Comparison of ENCODE assay signal across 26 mouse cellular contexts in genomic region chr2:58518517-58518916, GRCm38 (mm10). TPM values are rescaled to one million over a fixed set of nuclear protein-coding genes. Genes with fewer than 3 reads are reported as not detected.
"Had no signal": no experiment of that assay in that cellular context is flagged by ENCODE, and none has a peak within 500 bp of the region (broad histone marks: within the 10 kb centered on the region; RNA-seq: fewer than 3 reads in every experiment).

No protein-coding gene starts in this region.

- DNase-seq: kidney, postnatal 14 days; kidney, postnatal 4 days; left cerebral cortex, postnatal 4 days; liver, embryonic 13.5 days; lung, adult 2 months; lung, postnatal 14 days; lung, postnatal 4 days; midbrain, embryonic 14.5 days; thymus, adult 18-20 months; thymus, postnatal 4 days had no signal

- H3K27ac ChIP-seq: limb, embryonic 13.5 days; liver, embryonic 13.5 days had no signal

- H3K9me3 ChIP-seq: limb, embryonic 13.5 days; liver, embryonic 13.5 days had no signal

- H3K4me2 ChIP-seq: limb, embryonic 13.5 days; liver, embryonic 13.5 days; midbrain, embryonic 11.5 days had no signal

- H3K4me3 ChIP-seq: limb, embryonic 13.5 days; liver, embryonic 13.5 days had no signal

- H3K9ac ChIP-seq: limb, embryonic 13.5 days; liver, embryonic 13.5 days had no signal

- H3K27me3 ChIP-seq: limb, embryonic 13.5 days; liver, embryonic 13.5 days had no signal

- H3K36me3 ChIP-seq: liver, embryonic 13.5 days had no signal

RNA-seq across cellular contexts. Expression of gene Upp2, which starts 48.6 kb away (rescaled TPM):
- total RNA-seq: megakaryocyte-erythroid progenitor cell, adult 5-6 weeks had no signal

RNA-seq across cellular contexts. Expression of gene Gm17409, which starts 48.6 kb away (rescaled TPM):
- total RNA-seq: layer of hippocampus, adult 18-20 months; layer of hippocampus, postnatal 14 days; left cerebral cortex, adult 8-10 months; left cerebral cortex, postnatal 14 days; left cerebral cortex, postnatal 4 days; liver, adult 2 months; megakaryocyte progenitor cell, adult 5-6 weeks; megakaryocyte-erythroid progenitor cell, adult 5-6 weeks; midbrain, postnatal 0 days had no signal
- polyA plus RNA-seq: limb, embryonic 13.5 days; liver, adult 2 months; liver, embryonic 13.5 days; liver, embryonic 16.5 days; lung, adult 2 months; lung, embryonic 16.5 days; midbrain, embryonic 11.5 days; midbrain, embryonic 14.5 days; midbrain, postnatal 0 days; neural tube, embryonic 11.5 days; small intestine, adult 2 months; spleen, adult 2 months; stomach, embryonic 16.5 days had no signal
